Mouse (Mus musculus): ENCODE measurements at regions not wholly inside any gene's neighbourhood (a gene's known extent, or its start where the extent isn't known, plus 50 kb on each side); places are given as distances from the start of the nearest gene placed in this dataset.

DNA sequence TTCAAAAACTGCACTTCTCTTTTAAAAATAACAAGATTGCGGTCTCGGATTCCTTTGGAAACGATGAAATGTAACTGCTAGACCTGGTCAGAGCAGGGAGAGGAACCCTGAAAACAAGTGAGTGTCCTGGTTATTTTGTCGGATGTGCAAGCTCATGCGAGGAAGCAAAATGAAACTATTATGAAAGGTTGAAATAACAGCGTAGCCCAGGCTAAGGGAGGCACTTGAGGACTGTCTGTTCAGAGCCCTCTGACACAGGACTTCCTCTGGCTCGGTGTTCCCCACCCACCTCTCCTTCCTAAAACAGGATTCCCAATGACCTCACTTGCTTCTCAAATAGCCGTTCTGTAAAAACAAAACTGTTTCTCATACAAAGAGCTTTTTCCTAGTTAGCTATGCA, 51.3 kb upstream of the S1pr1 start:
- 57% methylated on average over 8 of the region's 8 CpGs for WGBS
- no peak overlapping the region for H3K9ac ChIP-seq
- ATAC-seq (ENCODE audit: insufficient number of reproducible peaks, low FRiP score, low TSS enrichment, low read depth), result no peak
- no peak overlapping the region for H3K4me3 ChIP-seq (replicated peaks)
- H3K36me3 ChIP-seq, result no peaks in the 10 kb centered on the region
- no peak overlapping the region for H3K4me2 ChIP-seq (replicated peaks)
- no peaks in the 10 kb centered on the region for H3K4me1 ChIP-seq
- no peak overlapping the region for H3K27ac ChIP-seq (replicated peaks)
- H3K27me3 ChIP-seq, result no peaks in the 10 kb centered on the region
- no peaks in the 10 kb centered on the region for H3K9me3 ChIP-seq (replicated peaks)

DNA sequence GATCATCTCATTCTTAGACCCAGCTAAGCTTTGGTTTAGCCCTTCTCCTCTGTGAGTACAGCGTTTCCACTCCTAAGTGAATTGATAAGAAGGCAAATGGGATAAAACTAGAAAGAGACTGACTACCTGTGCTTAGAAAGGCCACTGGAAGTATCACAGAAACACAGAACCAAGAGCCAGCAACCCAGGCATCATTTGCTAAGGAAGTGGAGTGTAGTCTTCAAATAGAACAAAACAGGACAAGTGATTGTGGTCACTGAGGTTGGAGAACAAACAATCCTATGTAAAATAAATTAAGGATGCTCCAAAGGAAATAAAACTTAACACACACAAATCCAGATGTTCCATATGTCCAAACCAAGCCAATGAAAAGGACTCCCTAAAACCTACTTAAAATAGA, 53.4 kb upstream of the S1pr1 start:
- H3K9me3 ChIP-seq (replicated peaks), result no peaks in the 10 kb centered on the region
- 78% methylated on average over 1 of the region's 1 CpGs for WGBS
- H3K27me3 ChIP-seq, result no peaks in the 10 kb centered on the region
- H3K27ac ChIP-seq (replicated peaks), result no peak overlapping the region
- H3K4me3 ChIP-seq (replicated peaks), result no peak overlapping the region
- no peak for ATAC-seq (ENCODE audit: insufficient number of reproducible peaks, low FRiP score, low TSS enrichment, low read depth)
- no peak overlapping the region for H3K9ac ChIP-seq
- no peak overlapping the region for H3K4me2 ChIP-seq (replicated peaks)
- H3K36me3 ChIP-seq, result no peaks in the 10 kb centered on the region
- no peaks in the 10 kb centered on the region for H3K4me1 ChIP-seq

DNA sequence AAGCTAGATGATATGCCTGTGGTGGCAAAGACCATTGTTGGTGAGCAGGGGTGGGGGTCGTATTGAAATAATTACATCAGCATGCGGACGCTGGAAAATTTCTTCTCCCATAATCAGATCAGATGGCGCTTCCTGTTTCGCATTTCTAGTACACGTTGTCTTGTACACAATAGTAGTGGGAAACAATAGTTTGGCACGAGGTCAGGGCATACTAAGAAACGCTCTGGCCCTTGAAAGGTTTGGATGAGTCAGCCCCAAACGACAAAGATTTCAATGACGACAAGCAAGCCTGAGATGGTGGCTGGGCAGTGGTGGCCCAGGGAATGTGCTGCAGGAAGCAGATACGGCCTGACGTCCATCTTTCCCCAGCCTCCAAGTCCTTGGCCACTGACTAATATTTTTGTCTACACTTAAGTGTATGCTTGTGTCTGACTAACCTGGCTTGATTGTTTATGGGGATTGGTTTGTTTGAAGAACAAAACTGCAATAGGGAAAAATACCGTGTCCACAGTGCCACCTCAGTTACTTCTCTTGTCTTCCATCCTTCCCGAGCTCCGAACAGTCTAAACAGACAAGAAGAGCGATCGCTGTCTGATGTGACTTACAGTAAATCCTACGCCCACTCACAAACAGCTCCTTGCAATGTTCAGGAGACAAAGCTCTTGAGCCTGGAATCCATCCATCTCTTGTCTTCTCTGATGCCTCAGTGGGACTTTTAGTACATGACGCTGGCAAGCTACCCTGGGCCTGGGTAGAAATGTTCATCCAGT, 54.1 kb upstream of the S1pr1 start:
- Histone ChIP-seq H3K4me1 (no peaks in the 10 kb centered on the region), H3K27me3 (no peaks in the 10 kb centered on the region), H3K9me3 (replicated peaks) (no peaks in the 10 kb centered on the region), H3K9ac (no peak overlapping the region), H3K4me3 (replicated peaks) (no peak overlapping the region), H3K36me3 (no peaks in the 10 kb centered on the region), H3K27ac (replicated peaks) (no peak overlapping the region), H3K4me2 (replicated peaks) (no peak overlapping the region)
- 60% methylated on average over 19 of the region's 19 CpGs for WGBS
- no peak for ATAC-seq (ENCODE audit: insufficient number of reproducible peaks, low FRiP score, low TSS enrichment, low read depth)

DNA sequence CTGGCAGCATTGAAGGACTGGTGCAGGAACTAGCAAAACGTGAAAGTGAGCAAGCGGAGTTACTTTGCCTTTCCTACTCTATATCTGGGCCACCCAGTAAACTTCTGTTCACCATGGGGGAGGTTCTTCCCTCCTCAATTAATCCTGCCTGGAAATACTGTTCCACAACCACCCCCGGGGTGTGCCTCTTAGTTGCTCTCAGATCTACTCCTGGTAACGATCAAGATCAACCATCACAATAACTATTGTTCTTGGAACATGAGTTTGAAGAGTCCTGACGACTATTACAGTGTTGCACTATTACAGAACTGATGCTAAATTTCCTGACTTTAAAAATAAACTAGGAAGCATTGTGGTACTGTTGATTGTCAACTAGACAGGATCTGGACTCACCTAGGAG, 57.8 kb upstream of the S1pr1 start:
- no peak overlapping the region for H3K27ac ChIP-seq (replicated peaks)
- no peaks in the 10 kb centered on the region for H3K27me3 ChIP-seq
- no peak for ATAC-seq (ENCODE audit: insufficient number of reproducible peaks, low FRiP score, low TSS enrichment, low read depth)
- no peaks in the 10 kb centered on the region for H3K9me3 ChIP-seq (replicated peaks)
- H3K4me1 ChIP-seq, result no peaks in the 10 kb centered on the region
- H3K9ac ChIP-seq, result no peak overlapping the region
- 68% methylated on average over 5 of the region's 5 CpGs for WGBS
- no peaks in the 10 kb centered on the region for H3K36me3 ChIP-seq
- H3K4me3 ChIP-seq (replicated peaks), result no peak overlapping the region
- no peak overlapping the region for H3K4me2 ChIP-seq (replicated peaks)

GRCm38 (mm10) chr3:115774321-115774720, 59.4 kb upstream of the S1pr1 start:
- H3K4me2 ChIP-seq (replicated peaks), result no peak overlapping the region
- H3K27me3 ChIP-seq, result no peaks in the 10 kb centered on the region
- H3K9ac ChIP-seq, result no peak overlapping the region
- WGBS, result 77% methylated on average over 8 of the region's 8 CpGs
- H3K9me3 ChIP-seq (replicated peaks), result no peaks in the 10 kb centered on the region
- no peak overlapping the region for H3K27ac ChIP-seq (replicated peaks)
- H3K36me3 ChIP-seq, result no peaks in the 10 kb centered on the region
- no peaks in the 10 kb centered on the region for H3K4me1 ChIP-seq
- ATAC-seq (ENCODE audit: insufficient number of reproducible peaks, low FRiP score, low TSS enrichment, low read depth), result no peak
- H3K4me3 ChIP-seq (replicated peaks), result no peak overlapping the region

DNA sequence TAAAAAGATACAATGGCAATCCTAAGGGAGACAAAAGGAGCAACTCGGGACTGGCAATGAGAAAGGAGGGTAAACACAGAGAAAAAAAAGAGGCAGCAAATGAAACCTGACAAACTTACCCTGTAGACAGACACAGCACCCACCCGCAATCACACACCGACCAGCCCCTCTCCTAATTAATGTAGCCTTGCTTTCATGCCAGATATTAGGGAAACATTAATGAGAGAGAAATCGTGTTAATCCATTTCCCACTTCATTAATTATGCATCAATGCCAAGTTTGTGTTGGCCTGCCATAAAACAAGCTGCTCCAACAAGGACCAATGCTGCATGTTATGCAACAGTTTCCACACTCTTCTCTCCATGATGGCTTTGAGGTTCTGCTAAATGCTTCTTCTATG, 59.9 kb upstream of the S1pr1 start:
- Histone ChIP-seq H3K36me3 (no peaks in the 10 kb centered on the region), H3K9me3 (replicated peaks) (no peaks in the 10 kb centered on the region), H3K4me3 (replicated peaks) (no peak overlapping the region), H3K27me3 (no peaks in the 10 kb centered on the region), H3K27ac (replicated peaks) (no peak overlapping the region), H3K4me1 (no peaks in the 10 kb centered on the region), H3K9ac (no peak overlapping the region), H3K4me2 (replicated peaks) (no peak overlapping the region)
- ATAC-seq (ENCODE audit: insufficient number of reproducible peaks, low FRiP score, low TSS enrichment, low read depth), result no peak
- WGBS, result 82% methylated on average over 4 of the region's 4 CpGs

DNA sequence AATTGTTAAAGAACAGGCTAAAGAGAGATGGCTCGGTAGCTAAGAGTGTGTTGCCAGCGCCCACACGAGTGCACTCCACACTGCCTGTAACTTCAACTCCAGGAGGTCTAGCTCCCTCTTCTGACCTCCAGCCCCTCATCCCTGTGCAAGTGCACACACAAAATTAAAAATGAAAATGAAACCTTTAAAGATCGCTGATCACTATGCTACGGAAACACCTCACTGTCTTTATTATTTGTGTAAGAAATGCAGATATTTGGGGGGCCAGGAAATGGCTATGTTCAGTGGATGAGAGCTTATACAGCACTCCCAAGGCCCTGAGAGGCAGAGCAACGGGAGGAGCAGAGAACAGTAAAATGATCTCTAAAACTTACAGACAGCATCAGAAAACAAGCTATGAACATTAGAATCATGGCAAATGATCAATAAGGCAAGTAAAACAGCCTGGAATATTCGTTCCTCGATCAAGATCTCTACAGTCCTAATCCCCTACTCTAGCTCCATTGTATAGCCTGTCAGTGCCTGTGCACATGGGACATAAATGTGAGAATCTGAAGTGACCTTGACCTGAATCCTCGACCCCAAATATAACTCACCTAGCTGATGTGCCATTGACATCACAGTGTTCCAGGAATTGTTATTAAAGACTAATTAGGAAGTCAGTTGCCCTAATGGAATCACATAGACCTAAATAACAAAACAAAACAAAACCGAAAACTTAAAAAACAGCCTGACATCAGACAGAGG, 64.4 kb upstream of the S1pr1 start:
- Histone ChIP-seq H3K4me1 (no peaks in the 10 kb centered on the region), H3K27ac (replicated peaks) (no peak overlapping the region), H3K9me3 (replicated peaks) (no peaks in the 10 kb centered on the region), H3K4me2 (replicated peaks) (no peak overlapping the region), H3K9ac (no peak overlapping the region), H3K36me3 (no peaks in the 10 kb centered on the region), H3K27me3 (no peaks in the 10 kb centered on the region), H3K4me3 (replicated peaks) (no peak overlapping the region)
- 86% methylated on average over 10 of the region's 10 CpGs for WGBS
- ATAC-seq (ENCODE audit: insufficient number of reproducible peaks, low FRiP score, low TSS enrichment, low read depth), result no peak

GRCm38 (mm10) chr3:115779906-115780305, 65.0 kb upstream of the S1pr1 start:
- 76% methylated on average over 5 of the region's 5 CpGs for whole genome bisulfite sequencing
- Histone ChIP-seq H3K4me3 (replicated peaks) (no peak overlapping the region), H3K27me3 (no peaks in the 10 kb centered on the region; the same call in 1 of the 2 replicates), H3K4me2 (replicated peaks) (no peak overlapping the region), H3K27ac (replicated peaks) (no peak overlapping the region), H3K9ac (no peak overlapping the region), H3K9me3 (replicated peaks) (no peaks in the 10 kb centered on the region), H3K36me3 (no peaks in the 10 kb centered on the region), H3K4me1 (no peaks in the 10 kb centered on the region)
- ATAC-seq (ENCODE audit: insufficient number of reproducible peaks, low FRiP score, low TSS enrichment, low read depth), result no peak

- H3K27ac ChIP-seq (replicated peaks), result no peak overlapping the region
- H3K9ac ChIP-seq, result no peak overlapping the region
- no peaks in the 10 kb centered on the region for H3K36me3 ChIP-seq
- H3K27me3 ChIP-seq, result no peaks in the 10 kb centered on the region; the same call in 1 of the 2 replicates
- no peaks in the 10 kb centered on the region for H3K4me1 ChIP-seq
- ATAC-seq (ENCODE audit: insufficient number of reproducible peaks, low FRiP score, low TSS enrichment, low read depth), result no peak
- H3K4me2 ChIP-seq (replicated peaks), result no peak overlapping the region
- no peak overlapping the region for H3K4me3 ChIP-seq (replicated peaks)
- H3K9me3 ChIP-seq (replicated peaks), result no peaks in the 10 kb centered on the region
Observed at GRCm38 (mm10) chr3:115782726-115783125, 67.9 kb upstream of the S1pr1 start.

DNA sequence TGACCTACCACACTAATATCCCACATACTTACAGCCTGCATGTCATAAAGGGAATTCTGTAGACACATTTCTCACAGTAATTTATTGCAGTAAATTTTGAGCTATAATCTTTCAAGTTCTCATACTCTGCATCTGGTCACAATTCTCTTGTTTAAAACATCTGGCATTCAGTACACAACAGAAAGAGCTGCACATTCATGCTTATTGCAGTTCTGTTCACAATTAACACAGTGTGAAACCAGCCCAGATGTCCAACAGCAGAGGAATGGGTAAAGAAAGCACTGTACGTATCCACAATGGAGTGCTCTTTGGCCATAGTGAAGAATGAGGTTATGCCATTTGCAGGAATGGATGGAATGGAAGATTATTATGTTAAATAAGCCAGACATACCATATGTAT, 72.5 kb upstream of the S1pr1 start:
- WGBS, result 29% methylated on average over 1 of the region's 1 CpGs
- peak; percentile 59; the same call in 1 of the 2 replicates for ATAC-seq (ENCODE audit: insufficient number of reproducible peaks, low FRiP score, low TSS enrichment, low read depth)

DNA sequence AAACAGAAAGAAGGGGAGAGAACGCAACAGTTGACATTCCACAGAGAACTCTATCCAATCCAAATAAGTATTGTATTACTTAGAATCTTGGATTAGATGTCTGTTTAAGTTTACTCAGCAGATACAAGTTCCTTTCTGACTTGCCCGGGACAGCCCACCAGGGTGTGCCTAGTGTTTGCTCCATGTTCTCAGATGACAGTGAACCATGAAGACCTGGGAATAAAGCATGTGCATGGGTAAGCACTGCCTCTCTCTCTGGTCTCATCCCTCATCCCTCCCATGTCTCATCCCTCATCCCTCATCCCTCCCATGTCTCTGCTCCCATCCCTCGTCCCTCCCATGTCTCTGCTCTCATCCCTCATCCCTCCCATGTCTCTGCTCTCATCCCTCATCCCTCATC, 73.7 kb upstream of the S1pr1 start:
- H3K27me3 ChIP-seq, result no peaks in the 10 kb centered on the region; the same call in none of the 2 replicates
- no peak overlapping the region for H3K4me3 ChIP-seq (replicated peaks)
- H3K36me3 ChIP-seq, result no peaks in the 10 kb centered on the region
- H3K9ac ChIP-seq, result no peak overlapping the region
- H3K4me1 ChIP-seq, result 0 out of 2 replicates have a peak, but pooled peaks cover 8% of the 10 kb centered on the region
- no peak for ATAC-seq (ENCODE audit: insufficient number of reproducible peaks, low FRiP score, low TSS enrichment, low read depth)
- no peak overlapping the region for H3K4me2 ChIP-seq (replicated peaks)
- no peaks in the 10 kb centered on the region for H3K9me3 ChIP-seq (replicated peaks)
- H3K27ac ChIP-seq (replicated peaks), result no peak overlapping the region
- WGBS, result 52% methylated on average over 3 of the region's 3 CpGs

More for the DNA sequence above, 72.5 kb upstream of the S1pr1 start:
- H3K9me3 ChIP-seq (replicated peaks), result no peaks in the 10 kb centered on the region
- no peak overlapping the region for H3K27ac ChIP-seq (replicated peaks)
- H3K4me2 ChIP-seq (replicated peaks), result no peak overlapping the region
- no peak overlapping the region for H3K9ac ChIP-seq
- H3K27me3 ChIP-seq, result no peaks in the 10 kb centered on the region; the same call in none of the 2 replicates
- no peaks in the 10 kb centered on the region for H3K36me3 ChIP-seq
- H3K4me1 ChIP-seq, result 0 out of 2 replicates have a peak, but pooled peaks cover 5% of the 10 kb centered on the region
- no peak overlapping the region for H3K4me3 ChIP-seq (replicated peaks)
